11 mouse cellular contexts compared by ENCODE assay signal in the genomic region with DNA sequence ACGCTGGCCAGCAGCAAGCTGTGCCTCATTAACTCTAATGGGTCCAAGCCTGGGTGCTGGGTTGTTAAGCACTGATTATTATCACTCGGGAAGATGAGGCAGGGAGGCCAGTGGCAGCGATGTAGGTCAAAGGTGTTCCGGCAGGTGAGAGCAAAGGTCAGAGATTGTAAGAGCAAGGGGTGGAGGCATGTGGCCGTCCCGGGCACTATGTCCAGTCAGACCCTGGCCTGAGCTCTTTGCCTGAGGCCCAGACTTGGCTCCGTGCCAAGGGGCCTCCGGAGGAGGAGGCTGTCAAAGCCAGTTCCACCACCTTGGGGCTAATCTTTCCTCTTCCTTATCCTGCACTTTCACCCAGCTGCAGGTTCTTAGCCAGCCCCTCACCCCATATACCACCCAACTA. TPM values are rescaled to one million over a fixed set of nuclear protein-coding genes. Genes with fewer than 3 reads are reported as not detected.
DNase-seq lines count a peak whose midpoint lies in the region; ATAC-seq and TF ChIP-seq lines count a peak whose summit lies in the region.
"Had no signal": no experiment of that assay in that cellular context is flagged by ENCODE, and none has a peak within 500 bp of the region (broad histone marks: within the 10 kb centered on the region; RNA-seq: fewer than 3 reads in every experiment).

No protein-coding gene starts in this region.

- H3K9ac ChIP-seq in MEL (ENCODE audit: control insufficient read depth, low read depth, low read length, poor library complexity, severe bottlenecking), result no peak overlapping the region
- H3K9ac ChIP-seq in kidney, embryonic 15.5 days, result no peak overlapping the region
- peak overlapping the region; percentile 3; the same call in 1 of the 2 replicates for H3K9ac ChIP-seq in liver, postnatal 0 days (replicated peaks)
- H3K9ac ChIP-seq: lung, embryonic 15.5 days had no signal

- no peaks in the 10 kb centered on the region for H3K9me3 ChIP-seq in heart, embryonic 10.5 days
- no peaks in the 10 kb centered on the region for H3K9me3 ChIP-seq in MEL (replicated peaks; ENCODE audit: insufficient read depth, low read length)
- H3K9me3 ChIP-seq in kidney, embryonic 15.5 days (replicated peaks), result no peaks in the 10 kb centered on the region
- H3K9me3 ChIP-seq in liver, postnatal 0 days (ENCODE audit: low read length), result no peaks in the 10 kb centered on the region
- H3K9me3 ChIP-seq: lung, embryonic 15.5 days had no signal

- no peak for TF ChIP-seq CTCF in MEL (IDR thresholded peaks at IDR 0.05 in 2 of 3, conservative IDR thresholded peaks at IDR 0.05 in 1 of 3; ENCODE audit: control insufficient read depth in 1 of 3, insufficient read depth in 1 of 3, low read depth in 2 of 3, low read length in 3 of 3, poor library complexity in 1 of 3, severe bottlenecking in 1 of 3)
- TF ChIP-seq CTCF in liver, postnatal 0 days (IDR thresholded peaks at IDR 0.05; ENCODE audit: low read depth), result no peak

- H3K4me1 ChIP-seq in heart, embryonic 10.5 days, result peaks cover 32% of the 10 kb centered on the region
- peaks cover 6 to 22% of the 10 kb centered on the region in 2 experiments for H3K4me1 ChIP-seq in MEL (ENCODE audit: control insufficient read depth in 1 of 2, insufficient read depth in 2 of 2, low read length in 2 of 2)
- H3K4me1 ChIP-seq in kidney, embryonic 15.5 days, result peaks cover 54% of the 10 kb centered on the region
- H3K4me1 ChIP-seq in liver, postnatal 0 days (ENCODE audit: insufficient read depth), result peaks cover 32% of the 10 kb centered on the region

- 0 out of 2 replicates have a peak, but pooled peaks have one; percentile 15 for ATAC-seq in kidney, embryonic 15.5 days (replicated peaks; ENCODE audit: low FRiP score)
- ATAC-seq in liver, postnatal 0 days, result peak; percentile 85

- TF ChIP-seq POLR2A in MEL (IDR thresholded peaks at IDR 0.05; ENCODE audit: control insufficient read depth in 1 of 2, insufficient read depth in 1 of 2, low read depth in 1 of 2, low read length in 2 of 2, poor library complexity in 1 of 2), result no peak

- H3K27me3 ChIP-seq in heart, embryonic 10.5 days (ENCODE audit: insufficient read depth, poor library complexity, severe bottlenecking), result peaks cover 64% of the 10 kb centered on the region
- H3K27me3 ChIP-seq in MEL (ENCODE audit: control insufficient read depth in 1 of 2, insufficient read depth in 2 of 2, low read length in 2 of 2), result no peaks in the 10 kb centered on the region
- H3K27me3 ChIP-seq in kidney, embryonic 15.5 days, result peaks cover 23% of the 10 kb centered on the region
- H3K27me3 ChIP-seq in liver, postnatal 0 days (ENCODE audit: insufficient read depth, low read length), result peaks cover 20% of the 10 kb centered on the region

- peak overlapping the region; percentile 92 for H3K4me2 ChIP-seq in kidney, embryonic 15.5 days
- peak overlapping the region; percentile 86 for H3K4me2 ChIP-seq in liver, postnatal 0 days (ENCODE audit: low read depth, low read length)
- H3K4me2 ChIP-seq: lung, embryonic 15.5 days had no signal

- TF ChIP-seq EP300 in MEL (IDR thresholded peaks at IDR 0.05; ENCODE audit: low read depth in 1 of 2, low read length in 2 of 2), result peak; percentile 7 to 19; a peak in 1 of 4 replicates
- peak; percentile 4; the same call in 1 of the 2 replicates for TF ChIP-seq EP300 in liver, postnatal 0 days (IDR thresholded peaks at IDR 0.05; ENCODE audit: low read depth)

- peak overlapping the region; percentile 1; the same call in 1 of the 2 replicates for H3K27ac ChIP-seq in heart, embryonic 10.5 days
- no peak overlapping the region for H3K27ac ChIP-seq in MEL (ENCODE audit: control insufficient read depth, low read depth, low read length)
- H3K27ac ChIP-seq in kidney, embryonic 15.5 days, result peak overlapping the region; percentile 34; the same call in 1 of the 2 replicates
- H3K27ac ChIP-seq in liver, postnatal 0 days (ENCODE audit: low read depth), result peak overlapping the region; percentile 48; the same call in 1 of the 2 replicates
- H3K27ac ChIP-seq: lung, embryonic 15.5 days had no signal

- DNase-seq in heart, embryonic 10.5 days (ENCODE audit: low spot score), result no peak
- no peak for DNase-seq in heart, adult 11 months
- no peak for DNase-seq in MEL (ENCODE audit: low read depth, low spot score)
- DNase-seq in liver, postnatal 0 days, result peak; percentile 72
- DNase-seq in layer of hippocampus, adult 9-10 months (ENCODE audit: low spot score), result no peak
- DNase-seq in right cerebral cortex, adult 18-20 months, result no peak
- no peak for DNase-seq in thymus, postnatal 4 days
- DNase-seq: B cell, adult 2 months had no signal

- no peaks in the 10 kb centered on the region for H3K79me2 ChIP-seq in MEL (ENCODE audit: control insufficient read depth, insufficient read depth, low read length, poor library complexity)

- no peak for TF ChIP-seq RAD21 in MEL (IDR thresholded peaks at IDR 0.05; ENCODE audit: low read depth, low read length)

- no peaks in the 10 kb centered on the region for H3K36me3 ChIP-seq in heart, embryonic 10.5 days
- peaks cover 0 to 10% of the 10 kb centered on the region in 2 experiments; a peak in 2 of 4 replicates for H3K36me3 ChIP-seq in MEL (ENCODE audit: control insufficient read depth in 1 of 2, insufficient read depth in 2 of 2, low read length in 2 of 2)
- no peaks in the 10 kb centered on the region for H3K36me3 ChIP-seq in kidney, embryonic 15.5 days
- no peaks in the 10 kb centered on the region for H3K36me3 ChIP-seq in liver, postnatal 0 days (replicated peaks; ENCODE audit: insufficient read depth, low read length)
- H3K36me3 ChIP-seq: lung, embryonic 15.5 days had no signal

- H3K4me3 ChIP-seq in heart, embryonic 10.5 days, result peak overlapping the region; percentile 66
- no peak overlapping the region for H3K4me3 ChIP-seq in MEL (ENCODE audit: control insufficient read depth in 1 of 2, insufficient read depth in 1 of 2, low read depth in 2 of 2, low read length in 2 of 2)
- H3K4me3 ChIP-seq in kidney, embryonic 15.5 days (replicated peaks), result peak overlapping the region; percentile 49
- H3K4me3 ChIP-seq in liver, postnatal 0 days (ENCODE audit: low read depth, low read length), result no peak overlapping the region
- H3K4me3 ChIP-seq: lung, embryonic 15.5 days; myocyte had no signal

- 47% methylated on average over 8 of the region's 8 CpGs for WGBS in heart, embryonic 10.5 days
- WGBS in kidney, embryonic 15.5 days, result 21% methylated on average over 8 of the region's 8 CpGs
- WGBS in liver, postnatal 0 days (ENCODE audit: insufficient replicate concordance), result 58% methylated on average over 8 of the region's 8 CpGs

TF ChIP-seq in MEL, 35 proteins besides CTCF, POLR2A, EP300 and RAD21:
- TF ChIP-seq MAX (IDR thresholded peaks at IDR 0.05; ENCODE audit: low read length) (no peak), MAZ (IDR thresholded peaks at IDR 0.05; ENCODE audit: low read depth, low read length) (no peak), TAL1 (IDR thresholded peaks at IDR 0.05; ENCODE audit: low read length) (no peak), BHLHE40 (IDR thresholded peaks at IDR 0.05; ENCODE audit: borderline replicate concordance, low read depth, low read length) (no peak), E2F4 (IDR thresholded peaks at IDR 0.05; ENCODE audit: borderline replicate concordance, low read depth, low read length) (no peak), MXI1 (IDR thresholded peaks at IDR 0.05; ENCODE audit: low read depth, low read length) (0 out of 2 replicates have a peak, but pooled peaks have one; percentile 5), TCF12 (IDR thresholded peaks at IDR 0.05; ENCODE audit: low read depth, low read length) (no peak), ELF1 (IDR thresholded peaks at IDR 0.05; ENCODE audit: low read depth, low read length) (no peak), ZMIZ1 (IDR thresholded peaks at IDR 0.05; ENCODE audit: low read depth, low read length) (no peak)

RNA-seq across cellular contexts. Expression of gene Aqp3, which starts 1.8 kb away (rescaled TPM):
- polyA plus RNA-seq in heart, embryonic 10.5 days (2016; fragmentation: Nextera tagmentation; extraction: Ambion mirVana), result 10.6 TPM in 2 replicates
- 0.10 and 0.12 TPM in 2 replicates for total RNA-seq in MEL (2012; rRNA removed)
- under 1 TPM in 1 of 2 experiments, not detected in 1; 0.42 TPM for polyA plus RNA-seq in MEL (2012; ENCODE audit: insufficient read depth in 1 of 2, insufficient read length in 2 of 2, low read depth in 1 of 2, low replicate concordance in 2 of 2, missing spikeins in 1 of 2)
- polyA plus RNA-seq in kidney, embryonic 15.5 days (2015; fragmentation: Nextera tagmentation; extraction: Ambion mirVana), result 29.0 and 33.1 TPM in 2 replicates
- polyA plus RNA-seq in liver, postnatal 0 days (2015; fragmentation: Nextera tagmentation; extraction: Ambion mirVana), result 7.3 and 10.7 TPM in 2 replicates
- polyA plus RNA-seq: myocyte had no signal

RNA-seq across cellular contexts. Expression of gene Nol6, which starts 28.1 kb away (rescaled TPM):
- 26.0 and 26.8 TPM in 2 replicates for polyA plus RNA-seq in heart, embryonic 10.5 days (2016; fragmentation: Nextera tagmentation; extraction: Ambion mirVana)
- 28.1 and 36.6 TPM in 2 replicates for total RNA-seq in MEL (2012; rRNA removed)
- 10 to 100 TPM in 1 of 2 experiments, not detected in 1; 71.2 TPM for polyA plus RNA-seq in MEL (2012; ENCODE audit: insufficient read depth in 1 of 2, insufficient read length in 2 of 2, low read depth in 1 of 2, low replicate concordance in 2 of 2, missing spikeins in 1 of 2)
- 30.4 and 33.1 TPM in 2 replicates for polyA plus RNA-seq in kidney, embryonic 15.5 days (2015; fragmentation: Nextera tagmentation; extraction: Ambion mirVana)
- 4.3 and 4.7 TPM in 2 replicates for polyA plus RNA-seq in liver, postnatal 0 days (2015; fragmentation: Nextera tagmentation; extraction: Ambion mirVana)

RNA-seq across cellular contexts. Expression of gene Ube2r2, which starts 39.4 kb away (rescaled TPM):
- 64.2 and 84.7 TPM in 2 replicates for polyA plus RNA-seq in heart, embryonic 10.5 days (2016; fragmentation: Nextera tagmentation; extraction: Ambion mirVana)
- 24.5 and 28.2 TPM in 2 replicates for total RNA-seq in MEL (2012; rRNA removed)
- 10 to 100 TPM; 70.1 to 94.1 TPM for polyA plus RNA-seq in MEL (2012; ENCODE audit: insufficient read depth in 1 of 2, insufficient read length in 2 of 2, low read depth in 1 of 2, low replicate concordance in 2 of 2, missing spikeins in 1 of 2)
- polyA plus RNA-seq in kidney, embryonic 15.5 days (2015; fragmentation: Nextera tagmentation; extraction: Ambion mirVana), result 81.7 and 84.4 TPM in 2 replicates
- 39.4 and 43.9 TPM in 2 replicates for polyA plus RNA-seq in liver, postnatal 0 days (2015; fragmentation: Nextera tagmentation; extraction: Ambion mirVana)

RNA-seq across cellular contexts. Expression of gene Aqp7, which starts 48.2 kb away (rescaled TPM):
- 0.09 and 1.2 TPM in 2 replicates for polyA plus RNA-seq in heart, embryonic 10.5 days (2016; fragmentation: Nextera tagmentation; extraction: Ambion mirVana)
- not detected in 2 replicates for total RNA-seq in MEL (2012; rRNA removed)
- polyA plus RNA-seq in MEL (2012; ENCODE audit: insufficient read depth in 1 of 2, insufficient read length in 2 of 2, low read depth in 1 of 2, low replicate concordance in 2 of 2, missing spikeins in 1 of 2), result under 1 TPM in 1 of 2 experiments, not detected in 1; 0.06 TPM
- 0.88 and 1.1 TPM in 2 replicates for polyA plus RNA-seq in kidney, embryonic 15.5 days (2015; fragmentation: Nextera tagmentation; extraction: Ambion mirVana)
- polyA plus RNA-seq in liver, postnatal 0 days (2015; fragmentation: Nextera tagmentation; extraction: Ambion mirVana), result 2.1 and 2.3 TPM in 2 replicates
- polyA plus RNA-seq: lung, embryonic 15.5 days; myocyte had no signal

Comparison
In these comparisons a context has a peak if more than half of its experiments do, and no peak if none do; other contexts are left out.
1. H3K4me3 ChIP-seq: peak in heart, embryonic 10.5 days (single experiment) and kidney, embryonic 15.5 days (single experiment); none in MEL (0 of 2) and liver, postnatal 0 days (single experiment).